Mouse (Mus musculus) C2C12 (cell line): Measurements from ENCODE around the gene Hba-a2. TPM values are rescaled to one million over a fixed set of nuclear protein-coding genes. Genes with fewer than 3 reads are reported as not detected.
"Not testable (repeated sequence)": the region's sequence is repeated elsewhere in the genome, so short reads cannot be mapped to it uniquely, and the experiment has no call there.

Source experiments
- H3K27me3 ChIP-seq: one replicate; pipeline ENCODE4 v1.6.1; 2011; ENCODE audit not compliant: control insufficient read depth, insufficient read depth, insufficient read length
- H3K36me3 ChIP-seq: one replicate; pipeline ENCODE4 v1.6.1; 2011; ENCODE audit not compliant: control insufficient read depth, insufficient read depth
- H3K4me3 ChIP-seq: one replicate; pipeline ENCODE4 v1.5.1; 2011; ENCODE audit warnings: mild to moderate bottlenecking, control low read depth; ENCODE audit not compliant: poor library complexity, insufficient read depth, severe bottlenecking
- H3K79me2 ChIP-seq: one replicate; pipeline ENCODE4 v1.6.1; 2011; ENCODE audit not compliant: control insufficient read depth, insufficient read depth
- H3K79me3 ChIP-seq: one replicate; pipeline ENCODE4 v1.6.1; 2011; ENCODE audit warnings: low read depth, control low read depth
- H3ac ChIP-seq: one replicate; pipeline ENCODE3; 2011; ENCODE audit warnings: low read depth; ENCODE audit not compliant: control insufficient read depth, insufficient read length
- CEBPB ChIP-seq: IDR thresholded peaks from one replicate; pipeline ENCODE4 v1.6.1; 2011; ENCODE audit warnings: low read depth, mild to moderate bottlenecking, control low read depth, moderate library complexity
- CTCF ChIP-seq: IDR thresholded peaks from one replicate; pipeline ENCODE4 v1.5.1; 2011; ENCODE audit not compliant: control insufficient read depth, insufficient read depth, insufficient read length
- FOSL1 ChIP-seq: IDR thresholded peaks from one replicate; pipeline ENCODE4 v1.8.0; 2011; ENCODE audit warnings: mild to moderate bottlenecking, low read length; ENCODE audit not compliant: poor library complexity, insufficient read depth, severe bottlenecking
- MAX ChIP-seq: IDR thresholded peaks from one replicate; pipeline ENCODE4 v1.6.1; 2011; ENCODE audit warnings: mild to moderate bottlenecking, control low read depth
- MYOD1 ChIP-seq: IDR thresholded peaks from one replicate; pipeline ENCODE4 v1.6.1; 2011; ENCODE audit warnings: low read depth; ENCODE audit not compliant: control insufficient read depth, insufficient read length
- MYOG ChIP-seq: IDR thresholded peaks from one replicate; pipeline ENCODE4 v1.6.1; 2011; ENCODE audit not compliant: control insufficient read depth, insufficient read length; ENCODE audit errors: extremely low read depth
- USF1 ChIP-seq: IDR thresholded peaks from one replicate; pipeline ENCODE4 v1.6.1; 2011; ENCODE audit warnings: low read depth, mild to moderate bottlenecking, control low read depth, moderate library complexity
- polyA plus RNA-seq: library from polyadenylated mRNA; unstranded; fragments of >200 nt; fragmentation: generic; extraction: Trizol; gene quantifications from one replicate; pipeline ENCODE4 v1.2.1, GENCODE M21; 2012; ENCODE audit warnings: missing spikeins

Gene Hba-a2
- polyA plus RNA-seq, 1 experiment, result not detected

DNA sequence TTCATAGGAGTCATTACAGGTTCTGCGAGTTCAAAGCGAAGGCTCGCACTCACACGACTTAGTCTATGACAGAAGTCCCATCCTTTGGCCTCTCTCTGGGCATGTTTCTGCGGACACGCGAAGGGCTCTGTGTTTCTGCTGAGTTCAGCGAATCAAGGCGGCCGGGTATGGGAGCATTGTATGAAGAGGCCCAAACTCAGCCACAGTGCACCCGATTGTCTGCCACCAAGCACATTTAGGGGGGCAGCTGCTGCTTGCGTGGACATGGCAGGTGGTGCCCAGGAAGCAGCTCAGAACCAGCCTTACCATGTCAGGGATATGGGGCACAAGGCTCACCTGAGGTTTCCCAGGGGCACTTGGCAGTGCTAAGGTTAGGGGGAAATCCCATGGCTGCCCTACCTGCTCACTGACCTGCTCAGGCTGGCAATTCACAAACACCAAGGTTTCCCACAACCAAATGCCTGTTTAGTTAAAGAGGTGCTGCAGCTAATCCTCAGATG lies 17.8 kb upstream of the Hba-a2 start:
- TF ChIP-seq MAX, result no peak
- TF ChIP-seq FOSL1, result no peak
- TF ChIP-seq USF1, result no peak
- no peak for TF ChIP-seq CTCF
- no peak for TF ChIP-seq CEBPB
- no peak for TF ChIP-seq MYOD1
- no peak for TF ChIP-seq MYOG
- no peaks in the 10 kb centered on the region for H3K79me2 ChIP-seq
- H3K36me3 ChIP-seq, result no peaks in the 10 kb centered on the region

DNA sequence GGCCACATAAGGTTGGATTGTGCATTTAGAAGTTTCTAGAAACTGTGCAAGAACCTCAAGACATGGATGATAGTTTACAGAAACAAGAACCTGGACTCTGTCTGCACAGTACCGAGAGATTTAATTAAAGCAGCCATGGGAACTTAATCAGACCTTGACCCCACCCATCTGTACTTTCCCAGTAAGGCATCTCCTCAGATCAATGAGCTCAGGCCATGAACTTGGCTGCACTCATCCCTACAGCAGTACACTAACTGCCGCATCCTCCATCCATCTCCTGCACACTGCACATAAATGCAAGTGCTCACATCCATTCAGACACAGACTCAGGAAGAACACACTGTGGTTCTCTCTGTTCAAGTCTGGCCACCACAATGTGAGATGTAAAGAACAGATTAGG lies 15.6 kb upstream of the Hba-a2 start:
- Histone ChIP-seq H3ac (no peak overlapping the region), H3K79me2 (no peaks in the 10 kb centered on the region), H3K36me3 (no peaks in the 10 kb centered on the region), H3K79me3 (no peaks in the 10 kb centered on the region), H3K27me3 (peaks cover 32% of the 10 kb centered on the region), H3K4me3 (no peak overlapping the region)
- TF ChIP-seq FOSL1 (no peak), MYOG (no peak), USF1 (no peak), CEBPB (no peak), MAX (no peak), CTCF (no peak), MYOD1 (no peak)

More for the DNA sequence above, 17.8 kb upstream of the Hba-a2 start:
- H3K4me3 ChIP-seq, result no peak overlapping the region
- H3K27me3 ChIP-seq, result peaks cover 32% of the 10 kb centered on the region
- H3ac ChIP-seq, result no peak overlapping the region
- H3K79me3 ChIP-seq, result no peaks in the 10 kb centered on the region

DNA sequence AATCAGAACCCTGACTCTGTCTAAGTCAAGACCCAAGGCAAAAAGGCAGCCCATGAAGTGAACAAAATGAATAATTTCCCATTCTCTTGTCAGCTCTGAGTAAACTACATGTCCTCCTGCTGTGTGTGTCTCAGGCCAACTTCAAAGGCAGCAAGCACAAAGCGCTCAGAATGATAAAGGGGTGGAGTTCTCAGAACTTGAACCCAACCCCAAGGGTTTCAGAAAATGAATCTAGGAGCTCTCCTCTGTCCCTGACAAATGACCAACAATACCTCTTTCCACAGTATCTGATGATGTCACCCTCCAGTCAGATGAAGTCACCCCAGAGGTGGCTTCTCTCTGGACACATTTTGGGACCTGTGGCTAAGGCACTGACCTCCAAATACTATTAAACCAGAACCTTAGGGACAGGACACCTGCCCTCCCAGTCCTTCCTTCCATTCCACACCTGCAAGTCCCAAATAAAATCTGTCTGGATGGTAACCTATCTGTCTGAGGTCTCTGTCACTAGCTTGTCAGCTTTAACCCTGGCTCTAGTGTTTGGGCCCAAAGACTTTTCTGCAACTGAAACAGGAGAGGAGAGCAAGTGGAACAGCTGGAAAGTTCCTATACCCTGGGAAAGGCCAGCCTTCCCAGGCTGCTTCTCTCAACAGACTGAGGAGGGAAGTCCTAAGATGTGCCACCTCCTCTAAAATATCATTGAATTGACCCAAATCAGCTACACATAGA lies 14.7 kb upstream of the Hba-a2 start:
- Histone ChIP-seq H3K79me2 (no peaks in the 10 kb centered on the region), H3K79me3 (no peaks in the 10 kb centered on the region), H3ac (no peak overlapping the region), H3K27me3 (peaks cover 32% of the 10 kb centered on the region), H3K36me3 (no peaks in the 10 kb centered on the region), H3K4me3 (no peak overlapping the region)
- no peak for TF ChIP-seq CTCF
- no peak for TF ChIP-seq MAX
- no peak for TF ChIP-seq CEBPB
- TF ChIP-seq USF1, result no peak
- no peak for TF ChIP-seq FOSL1
- no peak for TF ChIP-seq MYOG
- TF ChIP-seq MYOD1, result no peak

DNA sequence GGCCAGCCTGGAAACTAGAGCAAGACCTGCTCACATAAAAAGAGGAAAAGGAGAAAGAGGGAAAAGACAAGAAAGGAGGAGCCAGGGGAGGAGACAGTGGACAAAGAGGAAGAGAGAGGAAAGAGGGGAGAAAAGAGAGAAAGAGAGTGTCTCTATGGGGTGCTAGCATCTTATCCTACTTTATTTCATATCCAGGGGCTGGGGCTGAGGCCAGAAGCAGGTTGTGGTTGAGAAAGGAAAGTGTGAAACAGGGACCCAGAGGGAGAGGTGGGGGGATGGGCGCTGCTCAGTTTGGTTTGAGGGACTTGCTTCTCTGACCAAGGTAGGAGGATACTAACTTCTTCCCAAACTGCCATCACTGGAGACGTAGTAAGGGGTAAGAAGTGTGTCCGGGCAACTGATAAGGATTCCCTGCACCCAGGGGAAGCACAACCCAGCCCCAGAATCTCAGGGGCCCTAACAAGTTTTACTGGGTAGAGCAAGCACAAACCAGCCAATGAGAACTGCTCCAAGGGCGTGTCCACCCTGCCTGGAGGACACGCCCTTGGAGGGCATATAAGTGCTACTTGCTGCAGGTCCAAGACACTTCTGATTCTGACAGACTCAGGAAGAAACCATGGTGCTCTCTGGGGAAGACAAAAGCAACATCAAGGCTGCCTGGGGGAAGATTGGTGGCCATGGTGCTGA lies 13.1 kb upstream of the Hba-a2 start, which contains the start of gene Hba-a1:
Hba-a1 (plus strand) TSS at position 421 of the 687 bp plus-strand sequence.
- H3K27me3 ChIP-seq, result peaks cover 21% of the 10 kb centered on the region
- not testable (repeated sequence) for H3K79me2 ChIP-seq, H3K4me3 ChIP-seq, H3ac ChIP-seq, H3K79me3 ChIP-seq, H3K36me3 ChIP-seq

DNA sequence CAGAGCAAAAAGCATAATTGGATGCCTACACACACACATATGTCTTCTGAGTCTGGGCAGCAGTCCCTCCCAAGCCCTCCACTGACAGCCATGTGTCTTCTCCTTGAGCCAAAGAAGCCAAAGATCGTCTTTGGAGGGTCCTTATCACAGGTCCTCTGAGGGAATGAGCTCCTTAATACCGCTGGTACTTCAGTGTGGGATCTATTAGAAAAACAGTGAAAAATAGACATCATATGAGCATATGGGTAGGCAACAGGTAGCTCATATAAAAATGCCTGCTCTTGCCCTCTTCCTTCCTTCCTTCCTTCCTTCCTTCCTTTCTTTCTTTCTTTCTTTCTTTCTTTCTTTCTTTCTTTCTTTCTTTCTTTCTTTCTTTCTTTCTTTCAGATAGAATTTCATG lies 11.7 kb upstream of the Hba-a2 start:
- H3K79me3 ChIP-seq, H3K4me3 ChIP-seq, H3ac ChIP-seq, H3K79me2 ChIP-seq, H3K36me3 ChIP-seq: not testable (repeated sequence)
- peaks cover 12% of the 10 kb centered on the region for H3K27me3 ChIP-seq

DNA sequence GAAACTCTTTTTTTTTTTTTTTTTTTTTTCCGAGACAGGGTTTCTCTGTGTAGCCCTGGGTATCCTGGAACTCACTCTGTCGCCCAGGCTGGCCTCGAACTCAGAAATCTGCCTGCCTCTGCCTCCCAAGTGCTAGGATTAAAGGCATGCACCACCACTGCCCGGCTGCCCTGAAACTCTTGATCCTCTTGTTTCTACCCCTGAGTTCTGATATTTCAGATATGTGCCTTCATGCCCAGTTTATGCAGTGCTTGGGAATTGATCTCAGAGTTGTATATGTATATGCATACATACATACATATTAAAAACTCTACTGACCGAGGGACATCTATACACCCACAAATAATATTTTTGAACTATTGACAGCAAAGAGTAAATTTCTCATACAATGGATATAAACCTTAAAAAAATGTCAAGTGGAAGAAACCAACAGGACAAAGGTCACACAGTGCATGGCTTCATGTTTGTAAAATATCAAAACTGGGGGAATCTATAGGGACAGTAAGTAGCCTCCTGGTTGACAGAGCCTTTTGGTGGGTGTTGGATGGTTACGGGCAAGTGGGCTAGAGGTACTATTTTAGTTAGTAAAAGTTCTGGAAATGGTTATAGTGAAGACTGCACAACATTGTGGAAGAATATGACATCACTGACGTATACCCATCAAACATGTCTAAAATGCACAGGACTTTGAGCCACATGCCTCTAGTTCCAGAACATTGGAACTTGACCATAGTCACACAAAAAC lies 11.1 kb upstream of the Hba-a2 start:
- Histone ChIP-seq H3K4me3 (no peak overlapping the region), H3K79me2 (no peaks in the 10 kb centered on the region), H3K79me3 (no peaks in the 10 kb centered on the region), H3ac (no peak overlapping the region), H3K36me3 (no peaks in the 10 kb centered on the region), H3K27me3 (peaks cover 9% of the 10 kb centered on the region)
- TF ChIP-seq MAX (no peak), MYOD1 (no peak), MYOG (no peak), FOSL1 (no peak), CEBPB (no peak), CTCF (no peak), USF1 (no peak)

DNA sequence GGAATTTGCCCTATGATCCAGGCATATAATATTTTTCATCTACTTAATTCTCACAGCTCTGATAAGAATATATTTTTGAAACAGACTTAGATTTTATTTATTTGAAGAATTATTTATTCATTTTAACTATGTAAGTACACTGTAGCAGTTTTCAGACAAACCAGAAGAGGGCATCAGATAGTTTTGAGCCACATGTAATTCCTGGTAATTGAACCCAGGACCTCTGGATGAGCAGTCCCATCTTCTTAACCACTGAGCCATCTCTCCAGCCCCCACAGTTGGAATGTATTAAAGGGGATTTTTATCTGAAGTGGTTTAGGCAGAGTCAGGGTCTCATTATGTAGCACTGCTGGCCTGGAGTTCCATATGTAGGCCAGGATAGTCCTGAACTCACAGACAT lies 10.4 kb upstream of the Hba-a2 start:
- not testable (repeated sequence) for H3K4me3 ChIP-seq, H3K36me3 ChIP-seq, H3K27me3 ChIP-seq, H3ac ChIP-seq, H3K79me3 ChIP-seq, H3K79me2 ChIP-seq
